Mouse (Mus musculus): ENCODE measurements around the gene Grik5. TPM values are rescaled to one million over a fixed set of nuclear protein-coding genes. Genes with fewer than 3 reads are reported as not detected.
A peak's percentile ranks its signal among the peaks of the same experiment; 100 is the strongest.

Gene Grik5
- polyA plus RNA-seq, 1 experiment, result not detected

- H3K4me3 ChIP-seq (ENCODE audit: insufficient read depth, low read depth, low read length), result no peak overlapping the region
- TF ChIP-seq POLR2A (IDR thresholded peaks at IDR 0.05; ENCODE audit: insufficient read depth, low read depth, low read length) (no peak), CTCF (IDR thresholded peaks at IDR 0.05; ENCODE audit: insufficient read depth, low read depth, low read length) (no peak)
- H3K4me1 ChIP-seq (ENCODE audit: control insufficient read depth, insufficient read depth, low read length), result peaks cover 10% of the 10 kb centered on the region
- no peak overlapping the region for H3K27ac ChIP-seq (ENCODE audit: insufficient read depth, low read depth, low read length)
- 18% methylated on average over 5 of the region's 5 CpGs for WGBS
These were observed 42.0 kb downstream of the Grik5 start for GRCm38 (mm10) chr7:25030032-25030753.

GRCm38 (mm10) chr7:25026452-25026851 lies 45.7 kb downstream of the Grik5 start:
- WGBS, result 20% methylated on average over 7 of the region's 7 CpGs
- TF ChIP-seq CTCF (IDR thresholded peaks at IDR 0.05; ENCODE audit: insufficient read depth, low read depth, low read length) (no peak), POLR2A (IDR thresholded peaks at IDR 0.05; ENCODE audit: insufficient read depth, low read depth, low read length) (no peak)
- Histone ChIP-seq H3K27ac (ENCODE audit: insufficient read depth, low read depth, low read length) (no peak overlapping the region), H3K4me3 (ENCODE audit: insufficient read depth, low read depth, low read length) (no peak overlapping the region), H3K4me1 (ENCODE audit: control insufficient read depth, insufficient read depth, low read length) (peaks cover 17% of the 10 kb centered on the region)

GRCm38 (mm10) chr7:25025855-25026439 lies 46.2 kb downstream of the Grik5 start:
- peaks cover 17% of the 10 kb centered on the region for H3K4me1 ChIP-seq (ENCODE audit: control insufficient read depth, insufficient read depth, low read length)
- WGBS, result 57% methylated on average over 10 of the region's 10 CpGs
- TF ChIP-seq POLR2A (IDR thresholded peaks at IDR 0.05; ENCODE audit: insufficient read depth, low read depth, low read length) (no peak), CTCF (IDR thresholded peaks at IDR 0.05; ENCODE audit: insufficient read depth, low read depth, low read length) (no peak)
- H3K4me3 ChIP-seq (ENCODE audit: insufficient read depth, low read depth, low read length), result no peak overlapping the region
- no peak overlapping the region for H3K27ac ChIP-seq (ENCODE audit: insufficient read depth, low read depth, low read length)

GRCm38 (mm10) chr7:25011592-25011991 lies 60.6 kb downstream of the Grik5 start:
- no peak overlapping the region for H3K4me3 ChIP-seq (ENCODE audit: insufficient read depth, low read depth, low read length)
- 53% methylated on average over 7 of the region's 7 CpGs for WGBS
- TF ChIP-seq POLR2A (IDR thresholded peaks at IDR 0.05; ENCODE audit: insufficient read depth, low read depth, low read length) (no peak), CTCF (IDR thresholded peaks at IDR 0.05; ENCODE audit: insufficient read depth, low read depth, low read length) (no peak)
- peaks cover 46% of the 10 kb centered on the region for H3K4me1 ChIP-seq (ENCODE audit: control insufficient read depth, insufficient read depth, low read length)
- H3K27ac ChIP-seq (ENCODE audit: insufficient read depth, low read depth, low read length), result no peak overlapping the region

GRCm38 (mm10) chr7:25010090-25010913 lies 61.8 kb downstream of the Grik5 start:
- Histone ChIP-seq H3K27ac (ENCODE audit: insufficient read depth, low read depth, low read length) (peak overlapping the region; percentile 100), H3K4me1 (ENCODE audit: control insufficient read depth, insufficient read depth, low read length) (peaks cover 50% of the 10 kb centered on the region), H3K4me3 (ENCODE audit: insufficient read depth, low read depth, low read length) (peak overlapping the region; percentile 50)
- TF ChIP-seq CTCF (IDR thresholded peaks at IDR 0.05; ENCODE audit: insufficient read depth, low read depth, low read length), result peak; percentile 63; the same call in 1 of the 2 replicates
- TF ChIP-seq POLR2A (IDR thresholded peaks at IDR 0.05; ENCODE audit: insufficient read depth, low read depth, low read length), result no peak
- WGBS, result 4% methylated on average over 97 of the region's 97 CpGs

- TF ChIP-seq POLR2A (IDR thresholded peaks at IDR 0.05; ENCODE audit: insufficient read depth, low read depth, low read length) (no peak), CTCF (IDR thresholded peaks at IDR 0.05; ENCODE audit: insufficient read depth, low read depth, low read length) (no peak)
- peak overlapping the region; percentile 100 for H3K27ac ChIP-seq (ENCODE audit: insufficient read depth, low read depth, low read length)
- peaks cover 50% of the 10 kb centered on the region for H3K4me1 ChIP-seq (ENCODE audit: control insufficient read depth, insufficient read depth, low read length)
- H3K4me3 ChIP-seq (ENCODE audit: insufficient read depth, low read depth, low read length), result peak overlapping the region; percentile 50
- WGBS, result 4% methylated on average over 20 of the region's 20 CpGs
These were observed 62.9 kb downstream of the Grik5 start for GRCm38 (mm10) chr7:25009099-25009700.

GRCm38 (mm10) chr7:25008635-25009034 lies 63.5 kb downstream of the Grik5 start:
- peak overlapping the region; percentile 100 for H3K27ac ChIP-seq (ENCODE audit: insufficient read depth, low read depth, low read length)
- peak overlapping the region; percentile 50 for H3K4me3 ChIP-seq (ENCODE audit: insufficient read depth, low read depth, low read length)
- peaks cover 52% of the 10 kb centered on the region for H3K4me1 ChIP-seq (ENCODE audit: control insufficient read depth, insufficient read depth, low read length)
- WGBS, result under 1% methylated on average over 17 of the region's 17 CpGs
- TF ChIP-seq POLR2A (IDR thresholded peaks at IDR 0.05; ENCODE audit: insufficient read depth, low read depth, low read length) (no peak; the same call in 1 of the 2 replicates), CTCF (IDR thresholded peaks at IDR 0.05; ENCODE audit: insufficient read depth, low read depth, low read length) (no peak)

GRCm38 (mm10) chr7:25007609-25008374 lies 64.4 kb downstream of the Grik5 start:
- TF ChIP-seq CTCF (IDR thresholded peaks at IDR 0.05; ENCODE audit: insufficient read depth, low read depth, low read length), result no peak
- no peak for TF ChIP-seq POLR2A (IDR thresholded peaks at IDR 0.05; ENCODE audit: insufficient read depth, low read depth, low read length)
- peak overlapping the region; percentile 100 for H3K27ac ChIP-seq (ENCODE audit: insufficient read depth, low read depth, low read length)
- WGBS, result 6% methylated on average over 8 of the region's 8 CpGs
- peak overlapping the region; percentile 50 for H3K4me3 ChIP-seq (ENCODE audit: insufficient read depth, low read depth, low read length)
- H3K4me1 ChIP-seq (ENCODE audit: control insufficient read depth, insufficient read depth, low read length), result peaks cover 59% of the 10 kb centered on the region

Measured in olfactory bulb, adult 2 months (tissue).